Mouse (Mus musculus) inflammation-experienced regulatory T-cells (primary cell): ENCODE measurements around the gene Tm4sf5. TPM values are rescaled to one million over a fixed set of nuclear protein-coding genes. Genes with fewer than 3 reads are reported as not detected.

Source experiments
- polyA plus RNA-seq, 2 experiments: library from polyadenylated mRNA; unstranded; fragments of 100-300 nt; shearing (Covaris generic); gene quantifications; one replicate each; pipeline ENCODE4 v1.2.1; 2017

Tm4sf5 gene
- polyA plus RNA-seq: 1 to 10 TPM; 2.2 to 2.9 TPM

DNA sequence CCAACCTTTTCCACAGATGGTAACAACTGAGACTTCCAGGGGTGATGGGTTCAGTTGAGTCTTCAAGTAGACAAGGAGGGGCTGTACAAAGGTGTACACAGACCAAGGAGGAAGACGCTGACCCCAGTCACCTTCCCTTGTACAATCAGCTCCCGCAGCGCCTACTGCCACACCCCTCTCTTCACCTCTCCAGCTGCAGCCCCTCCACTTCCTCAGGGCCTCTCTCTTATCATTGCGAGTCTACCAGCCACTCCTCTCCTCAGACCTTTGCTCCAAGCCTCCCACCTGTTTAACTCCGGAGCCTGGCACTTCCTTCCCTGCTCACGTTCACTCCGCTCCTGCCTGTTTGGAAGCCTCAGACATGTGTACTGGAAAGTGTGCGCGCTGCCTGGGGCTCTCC, at the start of gene Tm4sf5:
Tm4sf5 (plus strand) TSS at position 275 of the 400 bp plus-strand sequence.

DNA sequence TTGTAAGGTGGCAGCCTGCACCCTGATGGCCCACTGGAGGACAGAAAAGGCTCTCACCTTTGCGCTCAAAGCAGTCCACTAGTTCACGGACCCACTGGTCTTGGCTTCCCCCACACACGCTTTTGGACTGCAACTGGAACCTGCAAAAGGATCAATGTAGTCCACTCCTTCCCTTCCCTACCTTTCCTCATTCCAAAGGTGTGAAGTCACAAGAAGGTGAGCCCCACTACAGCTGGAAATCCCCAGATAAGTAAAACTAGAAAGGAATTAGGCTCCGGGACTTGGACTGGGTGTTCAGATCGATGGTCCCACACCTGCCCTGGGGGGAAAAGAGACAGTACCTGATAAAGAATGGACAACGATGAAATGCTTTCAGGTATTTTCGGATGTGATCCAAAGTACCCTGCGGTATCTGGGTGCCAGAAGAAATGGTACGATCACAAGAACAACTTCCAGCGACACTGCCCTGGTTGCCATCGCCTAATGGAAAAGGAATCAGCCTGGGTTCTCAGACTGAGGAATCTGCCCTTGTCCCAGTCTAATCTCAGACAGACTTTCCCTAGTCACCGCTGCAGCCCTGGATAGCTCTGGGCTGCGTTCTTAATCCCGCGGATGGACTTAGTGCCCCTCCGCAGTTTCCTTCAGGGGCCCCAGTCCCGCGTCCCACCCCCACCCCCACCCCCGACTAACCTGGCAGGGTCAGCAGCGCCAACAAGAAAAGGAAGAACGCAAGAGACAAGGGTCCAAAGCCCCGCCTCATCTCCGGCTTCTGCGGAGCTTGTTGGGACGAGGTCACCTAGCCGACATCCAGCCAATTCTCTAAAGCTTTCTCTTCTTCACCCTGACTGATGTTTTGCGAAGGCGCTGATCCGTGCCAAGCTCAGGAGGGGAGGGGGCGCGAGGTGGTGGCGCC, 46.1 kb upstream of the Tm4sf5 start, which contains the start of gene Zmynd15:
Zmynd15 (plus strand) TSS at position 746 of the 913 bp plus-strand sequence.

DNA sequence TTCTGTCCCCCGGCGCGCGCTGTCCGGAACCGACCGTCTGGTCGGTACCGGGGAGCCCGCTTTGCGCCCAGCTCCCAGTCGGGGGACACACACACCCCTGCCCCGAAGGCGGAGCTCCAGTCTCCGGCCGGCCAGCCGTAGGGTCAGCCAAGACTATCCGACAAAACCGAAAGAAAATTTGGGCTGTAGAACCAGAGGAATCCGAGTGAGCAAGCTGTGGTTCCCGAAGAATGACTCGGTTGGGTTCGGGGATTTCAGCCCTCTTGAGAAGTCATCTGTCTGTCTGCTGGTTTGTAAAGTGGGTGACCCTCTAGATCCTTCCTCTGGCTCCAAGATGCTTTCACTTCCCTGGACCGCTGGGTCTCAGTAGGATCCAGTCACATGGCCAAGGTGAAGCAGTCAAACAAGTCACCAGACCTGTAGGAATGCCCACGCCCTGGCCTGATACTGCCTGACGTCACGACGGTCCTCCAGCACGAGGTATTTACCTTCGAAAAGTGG, 45.4 kb upstream of the Tm4sf5 start, which contains the start of gene Cxcl16:
Cxcl16 (minus strand) TSS at position 384 of the 501 bp plus-strand sequence.

DNA sequence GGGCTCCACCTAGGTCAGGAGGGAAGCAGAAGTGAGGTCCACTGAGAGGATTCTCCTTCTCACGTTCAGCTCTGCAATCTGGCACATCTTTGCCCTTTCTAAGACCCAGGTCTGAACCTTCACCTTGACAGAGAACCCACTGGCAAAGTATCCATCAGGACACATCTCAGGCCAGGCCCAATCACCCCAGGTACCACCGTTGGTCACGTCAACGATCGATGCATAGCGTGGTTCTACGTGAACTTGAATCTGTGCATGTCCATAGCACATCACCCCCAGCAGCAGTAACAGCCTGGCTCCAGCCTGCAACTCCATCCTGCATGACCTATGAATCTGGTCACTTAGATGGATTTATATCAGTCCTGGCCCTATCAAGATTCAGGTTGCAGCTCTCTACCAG, 9.2 kb downstream of the Tm4sf5 start, which contains the start of gene Vmo1:
Vmo1 (minus strand) TSS at position 329 of the 400 bp plus-strand sequence.

DNA sequence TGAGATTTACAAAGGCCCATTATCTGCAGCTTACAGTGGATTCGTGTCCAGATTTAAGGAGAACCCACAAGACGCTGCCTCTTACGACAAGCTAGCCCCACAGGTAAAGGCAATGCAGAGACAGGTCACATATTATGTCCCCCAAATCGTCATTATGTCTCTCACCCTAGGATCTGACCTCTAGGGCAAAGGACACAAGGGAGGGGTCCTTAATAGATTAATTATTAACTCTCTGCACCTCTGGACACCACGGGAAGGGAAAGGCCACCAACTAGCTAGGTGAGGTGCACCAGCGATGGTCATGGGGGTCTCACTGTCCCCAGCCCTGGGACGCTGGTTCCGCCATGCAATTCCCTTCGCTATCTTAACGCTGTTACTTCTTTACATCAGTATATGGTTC, 13.9 kb downstream of the Tm4sf5 start, which contains the start of gene Gltpd2:
Gltpd2 (plus strand) TSS at position 274 of the 400 bp plus-strand sequence.

DNA sequence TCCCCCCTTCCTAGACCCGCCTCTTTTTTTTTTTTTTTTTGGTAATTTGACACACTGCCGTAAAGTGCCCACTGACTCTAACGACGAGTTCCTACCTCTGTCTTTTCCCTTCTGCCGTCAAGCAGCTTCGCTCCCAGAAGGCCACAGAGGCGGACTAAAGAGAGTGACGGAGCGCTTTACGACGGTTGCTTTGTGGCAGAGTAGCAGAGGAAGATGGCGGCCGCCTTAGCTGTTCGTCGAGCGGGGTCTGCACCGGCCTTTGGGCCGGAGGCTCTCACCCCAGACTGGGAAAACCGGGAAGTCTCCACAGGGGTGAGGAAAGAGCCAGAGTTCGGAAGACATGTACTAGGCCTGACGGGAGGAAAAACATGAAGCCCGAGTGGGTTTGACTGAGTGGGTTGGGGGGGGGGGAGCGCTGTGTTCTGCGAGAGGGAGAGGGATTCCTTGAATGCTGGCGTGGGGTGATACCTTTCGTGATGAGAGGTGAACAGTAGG, 20.2 kb downstream of the Tm4sf5 start, which contains the start of gene Psmb6:
Psmb6 (plus strand) TSS at position 184 of the 495 bp plus-strand sequence.

DNA sequence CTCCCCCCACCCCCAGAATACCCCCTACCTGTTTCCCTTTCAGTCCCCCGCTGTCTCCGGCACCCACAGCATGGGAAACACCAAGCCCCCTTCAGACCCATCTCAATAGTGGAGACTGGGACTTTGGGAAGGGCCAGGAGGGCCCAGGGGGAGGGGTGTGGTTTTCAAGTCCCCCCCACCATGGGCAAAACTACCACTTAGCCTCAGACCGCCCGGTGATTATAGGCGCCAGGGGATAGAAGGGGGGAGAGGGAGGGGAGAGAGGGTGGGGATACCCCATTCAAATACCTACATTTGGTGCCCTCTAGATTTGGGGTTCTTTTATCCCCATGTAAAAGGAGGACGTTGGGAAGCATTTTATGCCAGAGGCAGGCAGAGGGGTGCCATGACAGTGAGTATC, 27.8 kb downstream of the Tm4sf5 start, which contains the start of gene Gm40193:
Gm40193 (minus strand) TSS at position 101 of the 400 bp plus-strand sequence.

DNA sequence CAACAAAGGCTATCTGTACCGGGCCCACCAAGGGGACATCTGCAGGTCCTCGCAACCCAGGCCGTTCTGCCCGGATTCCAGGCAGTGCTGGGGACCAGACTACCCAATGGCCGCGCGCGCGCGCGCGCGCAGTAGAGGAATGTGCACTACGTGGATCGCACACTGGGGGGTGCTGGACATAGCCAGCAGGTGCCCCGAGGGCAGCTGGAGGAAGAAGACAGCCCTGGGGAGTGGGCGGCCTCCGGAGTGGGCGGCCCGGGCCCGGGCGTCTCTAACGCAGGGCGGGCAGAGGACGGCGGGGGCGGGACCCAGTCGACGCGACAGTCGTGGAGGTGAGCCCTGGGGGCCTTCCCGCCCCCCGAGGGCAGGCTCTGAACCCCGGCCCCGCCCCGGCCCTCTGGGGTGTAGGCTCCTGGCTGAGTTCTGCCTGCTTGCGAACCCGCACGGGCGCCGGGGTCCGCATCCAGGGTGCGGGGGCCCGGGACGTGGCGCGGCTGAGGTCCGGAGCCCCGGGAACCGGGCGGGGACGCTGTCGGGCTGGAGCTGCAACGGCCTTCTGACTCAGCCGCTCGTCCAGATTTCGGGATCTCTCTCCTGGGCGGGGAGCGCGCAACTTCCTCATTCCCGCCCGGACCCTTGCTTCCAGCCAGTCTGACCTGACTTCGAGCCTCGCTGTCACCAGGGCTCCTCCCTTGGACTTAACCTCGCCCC, 35.0 kb downstream of the Tm4sf5 start, which contains the start of gene Pld2:
Pld2 (plus strand) TSS at position 188 of the 711 bp plus-strand sequence.

Other genes with a start within 250 kb of the Tm4sf5 start
- gene Alox12, start 249.9 kb upstream of the Tm4sf5 start, polyA plus RNA-seq: under 1 TPM; 0.10 to 0.33 TPM
- gene Alox12e, start 182.6 kb upstream of the Tm4sf5 start, polyA plus RNA-seq: 1 to 10 TPM in 1 of 2 experiments, under 1 TPM in 1; 0.22 to 1.6 TPM
- gene Alox15, start 153.2 kb upstream of the Tm4sf5 start, polyA plus RNA-seq: under 1 TPM; 0.24 to 0.53 TPM
- 10 to 100 TPM; 11.5 to 13.4 TPM for gene Pelp1, start 95.2 kb upstream of the Tm4sf5 start, polyA plus RNA-seq
- 100 to 1,000 TPM; 249 to 281 TPM for gene Arrb2, start 72.6 kb upstream of the Tm4sf5 start, polyA plus RNA-seq
- 10 to 100 TPM; 72.7 to 76.5 TPM for gene Med11, start 53.3 kb upstream of the Tm4sf5 start, polyA plus RNA-seq
- not detected for gene Zmynd15, start 45.8 kb upstream of the Tm4sf5 start, polyA plus RNA-seq
- gene Cxcl16, start 45.3 kb upstream of the Tm4sf5 start, polyA plus RNA-seq: 1 to 10 TPM in 1 of 2 experiments, under 1 TPM in 1; 0.19 to 1.3 TPM
- not detected for gene Vmo1, start 9.4 kb downstream of the Tm4sf5 start, polyA plus RNA-seq
- not detected for gene Gltpd2, start 14.0 kb downstream of the Tm4sf5 start, polyA plus RNA-seq
- gene Psmb6, start 20.1 kb downstream of the Tm4sf5 start, polyA plus RNA-seq: 100 to 1,000 TPM; 312 to 326 TPM
- not detected for gene Gm40193, start 27.7 kb downstream of the Tm4sf5 start, polyA plus RNA-seq
- gene Pld2, start 34.8 kb downstream of the Tm4sf5 start, polyA plus RNA-seq: 10 to 100 TPM in 1 of 2 experiments, 1 to 10 TPM in 1; 6.9 to 10.1 TPM
- 10 to 100 TPM; 15.9 to 22.2 TPM for gene Mink1, start 57.6 kb downstream of the Tm4sf5 start, polyA plus RNA-seq
- under 1 TPM; 0.20 to 0.78 TPM for gene 4930544D05Rik, start 110.6 kb downstream of the Tm4sf5 start, polyA plus RNA-seq
- 1 to 10 TPM; 1.0 to 1.2 TPM for gene Chrne, start 114.0 kb downstream of the Tm4sf5 start, polyA plus RNA-seq
- gene Gp1ba, start 133.9 kb downstream of the Tm4sf5 start, polyA plus RNA-seq: under 1 TPM; 0.17 to 0.18 TPM
- gene Rnf167, start 142.0 kb downstream of the Tm4sf5 start, polyA plus RNA-seq: 100 to 1,000 TPM; 350 to 474 TPM
- gene Slc25a11, start 142.2 kb downstream of the Tm4sf5 start, polyA plus RNA-seq: 100 to 1,000 TPM; 164 to 182 TPM
- gene Pfn1, start 149.4 kb downstream of the Tm4sf5 start, polyA plus RNA-seq: 1,000 to 10,000 TPM; 4,492 to 4,564 TPM
- gene Eno3, start 152.0 kb downstream of the Tm4sf5 start, polyA plus RNA-seq: 10 to 100 TPM; 24.7 to 43.8 TPM
- 10 to 100 TPM; 75.8 to 87.1 TPM for gene Spag7, start 164.2 kb downstream of the Tm4sf5 start, polyA plus RNA-seq
- 10 to 100 TPM; 45.4 to 63.7 TPM for gene Camta2, start 182.9 kb downstream of the Tm4sf5 start, polyA plus RNA-seq
- 1 to 10 TPM in 1 of 2 experiments, not detected in 1; 1.4 TPM for gene Inca1, start 194.9 kb downstream of the Tm4sf5 start, polyA plus RNA-seq
- 1 to 10 TPM; 1.4 to 2.1 TPM for gene Kif1c, start 195.3 kb downstream of the Tm4sf5 start, polyA plus RNA-seq